Mouse (Mus musculus) erythroid progenitor cell, adult 5-6 weeks (primary cell): ENCODE data around the gene 1700034J05Rik. TPM values are rescaled to one million over a fixed set of nuclear protein-coding genes. Genes with fewer than 3 reads are reported as not detected.

ENCODE experiments used
- ATAC-seq: replicated peaks from 2 replicates; pipeline ENCODE4 v1.8.0; 2016; ENCODE audit warnings: moderate number of reproducible peaks, mild to moderate bottlenecking, moderate TSS enrichment, inconsistent platforms; ENCODE audit not compliant: poor library complexity, low FRiP score, severe bottlenecking
- total RNA-seq, 2 experiments: library from RNA; stranded (forward) in 1 of 2; stranded (reverse) in 1 of 2; fragments of 150-400 nt in 1 of 2; fragments of 186-747, 209-891 nt in 1 of 2; gene quantifications; 2 replicates each; pipeline versions ENCODE4 v1.2.3 to v1.2.4; 2015 to 2017; ENCODE audit warnings: low replicate concordance in 2 of 2

Gene 1700034J05Rik
- total RNA-seq, 2 experiments from 2014 or later = not detected

- ATAC-seq = 0 out of 2 replicates have a peak, but pooled peaks have one; percentile 37
These were observed 12.3 kb upstream of the 1700034J05Rik start for GRCm38 (mm10) chr6:146966446-146967019.

- no peak for ATAC-seq
These were observed 11.0 kb upstream of the 1700034J05Rik start for GRCm38 (mm10) chr6:146965139-146965772.

- no peak for ATAC-seq
These were observed 9.4 kb upstream of the 1700034J05Rik start for GRCm38 (mm10) chr6:146963396-146964150.

GRCm38 (mm10) chr6:146961832-146962481, 7.7 kb upstream of the 1700034J05Rik start:
- ATAC-seq = no peak

GRCm38 (mm10) chr6:146960956-146961355, 6.7 kb upstream of the 1700034J05Rik start:
- no peak for ATAC-seq

GRCm38 (mm10) chr6:146959908-146960680, 5.9 kb upstream of the 1700034J05Rik start:
- ATAC-seq = no peak

GRCm38 (mm10) chr6:146958694-146959093, 4.5 kb upstream of the 1700034J05Rik start:
- no peak for ATAC-seq

- no peak for ATAC-seq
These were observed 2.7 kb upstream of the 1700034J05Rik start for GRCm38 (mm10) chr6:146956961-146957360.

- ATAC-seq = peak; percentile 77
These were observed 1.7 kb upstream of the 1700034J05Rik start for GRCm38 (mm10) chr6:146955896-146956295.

- ATAC-seq = no peak
These were observed 1.3 kb upstream of the 1700034J05Rik start for GRCm38 (mm10) chr6:146955475-146955874.

GRCm38 (mm10) chr6:146950454-146950832, 3.8 kb downstream of the 1700034J05Rik start:
- ATAC-seq = no peak

- no peak for ATAC-seq
These were observed 4.4 kb downstream of the 1700034J05Rik start for GRCm38 (mm10) chr6:146949682-146950453.

- ATAC-seq = no peak
These were observed 7.0 kb downstream of the 1700034J05Rik start for GRCm38 (mm10) chr6:146947186-146947585.

- ATAC-seq = no peak
These were observed 7.7 kb downstream of the 1700034J05Rik start for GRCm38 (mm10) chr6:146946327-146947029.

GRCm38 (mm10) chr6:146944830-146945229, 9.4 kb downstream of the 1700034J05Rik start:
- ATAC-seq = no peak

- no peak for ATAC-seq
These were observed 10.2 kb downstream of the 1700034J05Rik start for GRCm38 (mm10) chr6:146944009-146944408.

GRCm38 (mm10) chr6:146941505-146942275, 12.5 kb downstream of the 1700034J05Rik start:
- no peak for ATAC-seq

- ATAC-seq = no peak
These were observed 15.2 kb downstream of the 1700034J05Rik start for GRCm38 (mm10) chr6:146939026-146939425.
